Comparison of ENCODE assay signal across 18 mouse cellular contexts in the genomic region with DNA sequence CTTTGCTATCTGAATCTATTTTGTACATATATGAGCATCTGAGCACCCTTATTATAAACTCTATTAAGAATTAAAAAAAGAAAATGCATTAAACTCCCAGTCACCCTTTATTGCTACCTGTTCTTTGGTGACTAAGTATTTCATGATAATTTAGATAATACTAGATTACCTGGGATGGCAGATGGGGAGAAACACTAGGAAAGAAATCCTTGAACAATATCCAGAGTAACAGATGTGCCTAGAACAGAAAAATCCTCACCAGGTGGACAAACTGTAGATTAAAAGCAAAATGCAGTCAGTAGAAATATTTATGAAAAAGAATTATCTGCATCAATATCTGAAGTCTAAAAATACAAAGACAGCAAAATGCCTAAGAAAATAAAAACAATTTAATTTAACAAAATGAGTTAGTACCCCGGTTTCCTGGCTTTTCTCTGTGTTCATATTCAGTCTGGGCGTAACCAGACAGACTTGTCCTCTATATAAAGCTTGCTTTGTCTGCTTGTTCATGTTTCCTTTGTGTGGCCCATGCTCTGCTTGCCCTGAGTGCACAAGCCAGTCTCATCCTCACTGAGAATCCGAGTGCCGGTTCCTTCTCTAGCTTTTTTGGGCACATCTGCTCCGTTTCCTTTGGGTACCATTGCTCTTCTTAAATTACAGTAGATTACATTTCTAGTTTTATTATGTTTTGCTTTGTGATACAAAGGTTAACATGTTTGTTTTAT. TPM values are rescaled to one million over a fixed set of nuclear protein-coding genes. Genes with fewer than 3 reads are reported as not detected.
DNase-seq lines count a peak whose midpoint lies in the region; ATAC-seq lines count a peak whose summit lies in the region.
"Had no signal": no experiment of that assay in that cellular context is flagged by ENCODE, and none has a peak within 500 bp of the region (broad histone marks: within the 10 kb centered on the region; RNA-seq: fewer than 3 reads in every experiment).

No protein-coding gene starts in this region.

- no peak for ATAC-seq in heart, embryonic 13.5 days (ENCODE audit: extremely low read depth, insufficient number of reproducible peaks, low FRiP score, low TSS enrichment)
- ATAC-seq in hindbrain, embryonic 14.5 days (ENCODE audit: low FRiP score): no peak
- no peak for ATAC-seq in hindbrain, embryonic 13.5 days (ENCODE audit: low FRiP score)
- ATAC-seq in neural tube, embryonic 15.5 days (ENCODE audit: low FRiP score): no peak
- ATAC-seq: forebrain, postnatal 0 days; midbrain, embryonic 13.5 days had no signal

- peak overlapping the region; percentile 42 for H3K27ac ChIP-seq in heart, embryonic 13.5 days (replicated peaks)
- H3K27ac ChIP-seq in hindbrain, embryonic 14.5 days: 0 out of 2 replicates have a peak overlapping the region, but pooled peaks have one; percentile 14
- H3K27ac ChIP-seq in hindbrain, embryonic 13.5 days: no peak overlapping the region
- peak overlapping the region; percentile 33; the same call in 1 of the 2 replicates for H3K27ac ChIP-seq in neural tube, embryonic 15.5 days (replicated peaks)
- H3K27ac ChIP-seq: forebrain, embryonic 10.5 days; gastrocnemius, adult 2 months; midbrain, embryonic 13.5 days had no signal

- peaks cover 18% of the 10 kb centered on the region for H3K36me3 ChIP-seq in heart, embryonic 13.5 days
- H3K36me3 ChIP-seq in hindbrain, embryonic 14.5 days (replicated peaks; ENCODE audit: control insufficient read depth, insufficient read depth): no peaks in the 10 kb centered on the region
- peaks cover 9% of the 10 kb centered on the region for H3K36me3 ChIP-seq in hindbrain, embryonic 13.5 days
- H3K36me3 ChIP-seq in neural tube, embryonic 15.5 days: peaks cover 7% of the 10 kb centered on the region

- H3K9me3 ChIP-seq in heart, embryonic 13.5 days: peaks cover 10% of the 10 kb centered on the region
- H3K9me3 ChIP-seq in hindbrain, embryonic 14.5 days (ENCODE audit: control insufficient read depth, low read length): peaks cover 5% of the 10 kb centered on the region
- H3K9me3 ChIP-seq in hindbrain, embryonic 13.5 days: no peaks in the 10 kb centered on the region
- no peaks in the 10 kb centered on the region for H3K9me3 ChIP-seq in neural tube, embryonic 15.5 days (replicated peaks)

- H3K27me3 ChIP-seq in heart, embryonic 13.5 days (replicated peaks): no peaks in the 10 kb centered on the region
- H3K27me3 ChIP-seq in hindbrain, embryonic 14.5 days (ENCODE audit: control insufficient read depth, insufficient read depth, low read length): no peaks in the 10 kb centered on the region
- H3K27me3 ChIP-seq in hindbrain, embryonic 13.5 days: no peaks in the 10 kb centered on the region
- H3K27me3 ChIP-seq in neural tube, embryonic 15.5 days (replicated peaks): no peaks in the 10 kb centered on the region
- H3K27me3 ChIP-seq: midbrain, embryonic 13.5 days had no signal

- 58% methylated on average over 5 of the region's 5 CpGs for WGBS in heart, embryonic 13.5 days
- 36% methylated on average over 5 of the region's 5 CpGs for WGBS in hindbrain, embryonic 14.5 days
- 43% methylated on average over 5 of the region's 5 CpGs for WGBS in hindbrain, embryonic 13.5 days
- whole genome bisulfite sequencing in neural tube, embryonic 15.5 days: 38% methylated on average over 5 of the region's 5 CpGs

- H3K4me3 ChIP-seq in heart, embryonic 13.5 days: no peak overlapping the region
- no peak overlapping the region for H3K4me3 ChIP-seq in hindbrain, embryonic 14.5 days (replicated peaks; ENCODE audit: low read length)
- H3K4me3 ChIP-seq in hindbrain, embryonic 13.5 days: no peak overlapping the region
- no peak overlapping the region for H3K4me3 ChIP-seq in neural tube, embryonic 15.5 days (replicated peaks)
- H3K4me3 ChIP-seq: forebrain, embryonic 10.5 days; gastrocnemius, adult 2 months; midbrain, embryonic 13.5 days; myocyte had no signal

- H3K4me1 ChIP-seq in heart, embryonic 13.5 days: peaks cover 15% of the 10 kb centered on the region
- H3K4me1 ChIP-seq in hindbrain, embryonic 14.5 days (replicated peaks; ENCODE audit: control insufficient read depth, insufficient read depth, low read length): no peaks in the 10 kb centered on the region
- H3K4me1 ChIP-seq in hindbrain, embryonic 13.5 days (replicated peaks): 0 out of 2 replicates have a peak, but pooled peaks cover 2% of the 10 kb centered on the region
- H3K4me1 ChIP-seq in neural tube, embryonic 15.5 days: no peaks in the 10 kb centered on the region; the same call in 1 of the 2 replicates
- H3K4me1 ChIP-seq: forebrain, embryonic 10.5 days; midbrain, embryonic 13.5 days had no signal

- no peak for DNase-seq in heart, adult 11 months
- DNase-seq in hindbrain, embryonic 14.5 days (ENCODE audit: low spot score): no peak
- peak; percentile 12 for DNase-seq in mesoderm, embryonic 11.5 days (ENCODE audit: low read depth, low spot score)
- no peak for DNase-seq in ovary, adult 18-20 months (ENCODE audit: low spot score)
- DNase-seq: forebrain, postnatal 0 days; gastrocnemius, adult 2 months; kidney, adult 18-20 months; kidney, postnatal 10 days; left cerebral cortex, postnatal 4 days; liver; lung, postnatal 10 days had no signal

- H3K9ac ChIP-seq in heart, embryonic 13.5 days: 0 out of 2 replicates have a peak overlapping the region, but pooled peaks have one; percentile 7
- H3K9ac ChIP-seq in hindbrain, embryonic 14.5 days: no peak overlapping the region
- no peak overlapping the region for H3K9ac ChIP-seq in hindbrain, embryonic 13.5 days
- H3K9ac ChIP-seq in neural tube, embryonic 15.5 days (replicated peaks): no peak overlapping the region
- H3K9ac ChIP-seq: forebrain, postnatal 0 days; midbrain, embryonic 13.5 days had no signal

- H3K4me2 ChIP-seq in heart, embryonic 13.5 days: no peak overlapping the region
- H3K4me2 ChIP-seq in hindbrain, embryonic 14.5 days (replicated peaks): no peak overlapping the region
- no peak overlapping the region for H3K4me2 ChIP-seq in hindbrain, embryonic 13.5 days
- no peak overlapping the region for H3K4me2 ChIP-seq in neural tube, embryonic 15.5 days
- H3K4me2 ChIP-seq: midbrain, embryonic 13.5 days had no signal

RNA-seq across cellular contexts. Expression of a gene that starts 13.0 kb away (rescaled TPM):
- polyA plus RNA-seq in heart, embryonic 13.5 days (2015; fragmentation: Nextera tagmentation; extraction: Ambion mirVana): 12.9 and 16.4 TPM in 2 replicates
- polyA plus RNA-seq in hindbrain, embryonic 14.5 days (2014; fragmentation: Nextera tagmentation; extraction: Ambion mirVana): 19.7 and 21.1 TPM in 2 replicates
- 16.7 and 17.0 TPM in 2 replicates for polyA plus RNA-seq in hindbrain, embryonic 13.5 days (2015; fragmentation: Nextera tagmentation; extraction: Ambion mirVana)
- 19.6 and 22.4 TPM in 2 replicates for polyA plus RNA-seq in neural tube, embryonic 15.5 days (2015; fragmentation: Nextera tagmentation; extraction: Ambion mirVana)
- polyA plus RNA-seq: gonadal fat pad, adult 2 months had no signal

RNA-seq across cellular contexts. Expression of a gene that starts 46.1 kb away (rescaled TPM):
- 25.5 and 28.1 TPM in 2 replicates for polyA plus RNA-seq in heart, embryonic 13.5 days (2015; fragmentation: Nextera tagmentation; extraction: Ambion mirVana)
- 34.3 and 38.0 TPM in 2 replicates for polyA plus RNA-seq in hindbrain, embryonic 14.5 days (2014; fragmentation: Nextera tagmentation; extraction: Ambion mirVana)
- 32.2 and 34.7 TPM in 2 replicates for polyA plus RNA-seq in hindbrain, embryonic 13.5 days (2015; fragmentation: Nextera tagmentation; extraction: Ambion mirVana)
- 27.4 and 28.6 TPM in 2 replicates for polyA plus RNA-seq in neural tube, embryonic 15.5 days (2015; fragmentation: Nextera tagmentation; extraction: Ambion mirVana)

RNA-seq across cellular contexts. Expression of a gene that starts 46.2 kb away (rescaled TPM):
- polyA plus RNA-seq in heart, embryonic 13.5 days (2015; fragmentation: Nextera tagmentation; extraction: Ambion mirVana): 5.3 and 6.8 TPM in 2 replicates
- polyA plus RNA-seq in hindbrain, embryonic 14.5 days (2014; fragmentation: Nextera tagmentation; extraction: Ambion mirVana): 7.2 and 9.3 TPM in 2 replicates
- polyA plus RNA-seq in hindbrain, embryonic 13.5 days (2015; fragmentation: Nextera tagmentation; extraction: Ambion mirVana): 6.6 and 6.9 TPM in 2 replicates
- polyA plus RNA-seq in neural tube, embryonic 15.5 days (2015; fragmentation: Nextera tagmentation; extraction: Ambion mirVana): 6.8 and 10.3 TPM in 2 replicates
